Mouse (Mus musculus): ENCODE results near the gene Dennd5b. TPM values are rescaled to one million over a fixed set of nuclear protein-coding genes. Genes with fewer than 3 reads are reported as not detected.
"Not testable (repeated sequence)": the region's sequence is repeated elsewhere in the genome, so short reads cannot be mapped to it uniquely, and the experiment has no call there.

Dennd5b gene
- polyA plus RNA-seq, 1 experiment from 2014 or later: 30.0 TPM

DNA sequence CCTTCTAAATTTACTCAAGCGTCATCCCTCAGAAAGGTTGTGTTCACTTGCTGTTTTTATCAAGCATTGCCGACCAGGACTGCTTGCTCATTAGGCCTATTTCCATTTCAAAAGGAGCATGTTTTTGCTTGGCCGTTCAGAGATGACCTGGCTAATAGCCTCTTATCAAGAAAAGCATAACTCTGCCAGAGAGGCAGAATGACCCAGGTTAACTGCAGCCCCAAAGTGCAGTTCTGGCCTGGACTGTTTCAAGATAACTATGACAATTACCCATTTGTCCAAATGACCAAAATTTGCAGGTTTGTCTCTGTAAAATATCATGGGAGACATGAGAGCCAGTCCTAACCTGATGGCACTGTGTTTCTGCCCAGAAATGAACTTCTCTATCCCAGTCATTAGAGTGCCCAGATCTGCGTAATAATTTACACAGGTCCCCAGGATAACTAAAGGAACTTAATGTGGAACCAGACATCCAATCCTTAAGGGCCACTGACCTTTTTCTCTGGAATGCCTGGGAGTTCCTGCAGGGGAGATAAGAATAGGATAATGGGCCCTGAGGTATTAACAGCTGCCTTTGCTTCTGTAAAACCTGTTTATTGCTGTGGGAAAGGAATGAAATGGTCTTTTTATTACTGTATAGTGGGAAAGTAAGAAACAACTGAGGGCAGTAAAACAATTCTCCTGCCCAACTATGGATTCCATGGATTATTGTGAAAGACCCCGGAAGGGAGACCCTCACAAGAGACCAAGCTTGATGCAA is 33.1 kb upstream of the Dennd5b start:
- no peak for ATAC-seq (ENCODE audit: low FRiP score)
- no peaks in the 10 kb centered on the region for H3K9me3 ChIP-seq (ENCODE audit: control insufficient read depth, low read length)

DNA sequence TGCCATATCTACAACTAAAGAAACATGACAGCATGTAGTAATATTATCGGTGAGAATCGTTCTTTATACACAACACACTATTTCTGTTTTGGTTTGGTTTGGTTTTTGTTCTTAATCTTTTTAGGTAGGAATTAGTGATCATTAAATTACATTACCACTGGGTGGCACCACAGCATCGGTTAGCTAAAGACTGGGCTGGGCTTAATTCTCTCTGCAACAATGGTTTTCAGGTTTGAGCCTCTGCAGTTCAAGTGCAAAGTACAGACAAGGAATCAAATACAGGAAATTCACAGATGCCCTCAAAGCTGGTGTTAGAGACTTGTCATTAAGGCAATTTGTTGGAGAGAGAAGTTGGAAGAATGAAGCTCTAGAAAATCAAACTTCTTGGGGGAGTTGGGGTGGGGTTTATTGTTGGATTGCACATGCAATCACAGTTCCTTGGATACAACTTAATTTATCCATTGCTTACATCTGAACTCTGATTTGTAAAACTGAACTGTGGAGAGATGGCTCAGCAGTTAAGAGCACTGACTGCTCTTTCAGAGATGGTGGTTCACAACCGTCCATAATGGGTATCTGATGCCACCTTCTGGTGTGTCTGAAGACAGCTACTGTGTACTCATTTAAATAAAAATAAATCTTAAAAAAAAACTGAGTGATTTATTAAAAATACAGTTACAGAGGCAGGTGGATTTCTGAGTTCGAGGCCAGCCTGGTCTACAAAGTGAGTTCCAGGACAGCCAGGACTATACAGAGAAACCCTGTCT is 31.0 kb upstream of the Dennd5b start:
- peak; percentile 71 for DNase-seq (ENCODE audit: low spot score)
- WGBS: 36% methylated on average over 5 of the region's 5 CpGs
- no peak overlapping the region for H3K4me2 ChIP-seq (replicated peaks; ENCODE audit: low read depth, low read length)
- H3K9me3 ChIP-seq (ENCODE audit: control insufficient read depth, low read length): no peaks in the 10 kb centered on the region
- ATAC-seq (ENCODE audit: low FRiP score): peak; percentile 65; the same call in 1 of the 2 replicates
- no peaks in the 10 kb centered on the region for H3K36me3 ChIP-seq (ENCODE audit: control insufficient read depth, insufficient read depth, low read length)
- no peaks in the 10 kb centered on the region for H3K4me1 ChIP-seq (replicated peaks; ENCODE audit: control insufficient read depth, insufficient read depth, low read length)
- no peaks in the 10 kb centered on the region for H3K27me3 ChIP-seq (ENCODE audit: control insufficient read depth, insufficient read depth, low read length)
- no peak overlapping the region for H3K9ac ChIP-seq (ENCODE audit: low read depth, low read length)
- H3K4me3 ChIP-seq (ENCODE audit: low read depth, low read length): no peak overlapping the region
- no peak overlapping the region for H3K27ac ChIP-seq (ENCODE audit: low read depth, low read length)

More for the DNA sequence above, 33.1 kb upstream of the Dennd5b start:
- Histone ChIP-seq H3K36me3 (ENCODE audit: control insufficient read depth, insufficient read depth, low read length) (no peaks in the 10 kb centered on the region), H3K4me2 (replicated peaks; ENCODE audit: low read depth, low read length) (no peak overlapping the region), H3K4me1 (replicated peaks; ENCODE audit: control insufficient read depth, insufficient read depth, low read length) (no peaks in the 10 kb centered on the region), H3K27ac (ENCODE audit: low read depth, low read length) (no peak overlapping the region), H3K9ac (ENCODE audit: low read depth, low read length) (no peak overlapping the region), H3K27me3 (ENCODE audit: control insufficient read depth, insufficient read depth, low read length) (no peaks in the 10 kb centered on the region), H3K4me3 (ENCODE audit: low read depth, low read length) (no peak overlapping the region)
- DNase-seq (ENCODE audit: low spot score): no peak
- WGBS: 23% methylated on average over 5 of the region's 5 CpGs

- ATAC-seq (ENCODE audit: low FRiP score): no peak
- Histone ChIP-seq H3K4me3 (ENCODE audit: low read depth, low read length) (no peak overlapping the region), H3K4me1 (replicated peaks; ENCODE audit: control insufficient read depth, insufficient read depth, low read length) (no peaks in the 10 kb centered on the region), H3K9ac (ENCODE audit: low read depth, low read length) (no peak overlapping the region), H3K9me3 (ENCODE audit: control insufficient read depth, low read length) (no peaks in the 10 kb centered on the region), H3K27ac (ENCODE audit: low read depth, low read length) (no peak overlapping the region), H3K4me2 (replicated peaks; ENCODE audit: low read depth, low read length) (no peak overlapping the region), H3K36me3 (ENCODE audit: control insufficient read depth, insufficient read depth, low read length) (no peaks in the 10 kb centered on the region), H3K27me3 (ENCODE audit: control insufficient read depth, insufficient read depth, low read length) (no peaks in the 10 kb centered on the region)
- WGBS: 13% methylated on average over 3 of the region's 3 CpGs
- DNase-seq (ENCODE audit: low spot score): no peak
Measured at GRCm38 (mm10) chr6:149131111-149131510, 29.6 kb upstream of the Dennd5b start.

DNA sequence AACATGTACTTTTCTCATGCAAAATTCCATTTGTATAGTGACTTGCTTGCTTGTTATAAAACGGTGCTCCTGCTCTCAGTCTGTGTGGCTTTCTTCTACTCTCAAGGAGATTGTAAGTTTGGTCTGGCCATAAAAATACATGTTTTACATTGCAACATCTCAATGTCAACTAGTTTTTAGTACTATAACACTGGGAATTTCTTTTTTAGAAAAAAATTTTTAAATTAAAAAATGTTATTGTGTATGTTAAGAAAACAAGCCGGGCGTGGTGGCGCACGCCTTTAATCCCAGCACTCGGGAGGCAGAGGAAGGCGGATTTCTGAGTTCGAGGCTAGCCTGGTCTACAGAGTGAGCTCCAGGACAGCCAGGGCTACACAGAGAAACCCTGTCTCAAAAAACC is 28.4 kb upstream of the Dennd5b start, which contains the start of gene Gm10203:
TSS of gene Gm10203 (plus strand) at position 301 of the 400 bp plus-strand sequence.
- not testable (repeated sequence) for H3K9ac ChIP-seq (ENCODE audit: low read depth, low read length); H3K27me3 ChIP-seq (ENCODE audit: control insufficient read depth, insufficient read depth, low read length); H3K36me3 ChIP-seq (ENCODE audit: control insufficient read depth, insufficient read depth, low read length); H3K27ac ChIP-seq (ENCODE audit: low read depth, low read length); H3K4me1 ChIP-seq (replicated peaks; ENCODE audit: control insufficient read depth, insufficient read depth, low read length); H3K4me3 ChIP-seq (ENCODE audit: low read depth, low read length); H3K9me3 ChIP-seq (ENCODE audit: control insufficient read depth, low read length); ATAC-seq (ENCODE audit: low FRiP score); H3K4me2 ChIP-seq (replicated peaks; ENCODE audit: low read depth, low read length); DNase-seq (ENCODE audit: low spot score)
- WGBS: 80% methylated on average over 8 of the region's 8 CpGs

GRCm38 (mm10) chr6:149126675-149127074 is 25.2 kb upstream of the Dennd5b start:
- no peak overlapping the region for H3K4me3 ChIP-seq (ENCODE audit: low read depth, low read length)
- no peaks in the 10 kb centered on the region for H3K36me3 ChIP-seq (ENCODE audit: control insufficient read depth, insufficient read depth, low read length)
- DNase-seq (ENCODE audit: low spot score): peak; percentile 56
- no peak overlapping the region for H3K4me2 ChIP-seq (replicated peaks; ENCODE audit: low read depth, low read length)
- WGBS: 66% methylated on average over 4 of the region's 4 CpGs
- H3K4me1 ChIP-seq (replicated peaks; ENCODE audit: control insufficient read depth, insufficient read depth, low read length): no peaks in the 10 kb centered on the region
- no peak overlapping the region for H3K9ac ChIP-seq (ENCODE audit: low read depth, low read length)
- H3K27me3 ChIP-seq (ENCODE audit: control insufficient read depth, insufficient read depth, low read length): no peaks in the 10 kb centered on the region
- no peak for ATAC-seq (ENCODE audit: low FRiP score)
- H3K9me3 ChIP-seq (ENCODE audit: control insufficient read depth, low read length): no peaks in the 10 kb centered on the region
- no peak overlapping the region for H3K27ac ChIP-seq (ENCODE audit: low read depth, low read length)

GRCm38 (mm10) chr6:149123042-149123441 is 21.6 kb upstream of the Dennd5b start:
- ATAC-seq (ENCODE audit: low FRiP score): no peak
- DNase-seq (ENCODE audit: low spot score): no peak
- 84% methylated on average over 3 of the region's 3 CpGs for WGBS
- no peaks in the 10 kb centered on the region for H3K36me3 ChIP-seq (ENCODE audit: control insufficient read depth, insufficient read depth, low read length)
- no peak overlapping the region for H3K4me2 ChIP-seq (replicated peaks; ENCODE audit: low read depth, low read length)
- no peaks in the 10 kb centered on the region for H3K9me3 ChIP-seq (ENCODE audit: control insufficient read depth, low read length)
- H3K27me3 ChIP-seq (ENCODE audit: control insufficient read depth, insufficient read depth, low read length): no peaks in the 10 kb centered on the region
- no peaks in the 10 kb centered on the region for H3K4me1 ChIP-seq (replicated peaks; ENCODE audit: control insufficient read depth, insufficient read depth, low read length)
- no peak overlapping the region for H3K27ac ChIP-seq (ENCODE audit: low read depth, low read length)
- H3K4me3 ChIP-seq (ENCODE audit: low read depth, low read length): no peak overlapping the region
- no peak overlapping the region for H3K9ac ChIP-seq (ENCODE audit: low read depth, low read length)

GRCm38 (mm10) chr6:149119853-149120252 is 18.4 kb upstream of the Dennd5b start:
- Histone ChIP-seq H3K27me3 (ENCODE audit: control insufficient read depth, insufficient read depth, low read length) (no peaks in the 10 kb centered on the region), H3K27ac (ENCODE audit: low read depth, low read length) (no peak overlapping the region), H3K36me3 (ENCODE audit: control insufficient read depth, insufficient read depth, low read length) (no peaks in the 10 kb centered on the region), H3K4me3 (ENCODE audit: low read depth, low read length) (no peak overlapping the region), H3K4me2 (replicated peaks; ENCODE audit: low read depth, low read length) (no peak overlapping the region), H3K4me1 (replicated peaks; ENCODE audit: control insufficient read depth, insufficient read depth, low read length) (no peaks in the 10 kb centered on the region), H3K9ac (ENCODE audit: low read depth, low read length) (no peak overlapping the region), H3K9me3 (ENCODE audit: control insufficient read depth, low read length) (no peaks in the 10 kb centered on the region)
- 41% methylated on average over 2 of the region's 2 CpGs for WGBS
- DNase-seq (ENCODE audit: low spot score) (peak; percentile 81), ATAC-seq (ENCODE audit: low FRiP score) (peak; percentile 53; the same call in 1 of the 2 replicates)

- 57% methylated on average over 2 of the region's 2 CpGs for WGBS
- no peak overlapping the region for H3K4me2 ChIP-seq (replicated peaks; ENCODE audit: low read depth, low read length)
- no peaks in the 10 kb centered on the region for H3K4me1 ChIP-seq (replicated peaks; ENCODE audit: control insufficient read depth, insufficient read depth, low read length)
- no peaks in the 10 kb centered on the region for H3K27me3 ChIP-seq (ENCODE audit: control insufficient read depth, insufficient read depth, low read length)
- no peak overlapping the region for H3K4me3 ChIP-seq (ENCODE audit: low read depth, low read length)
- DNase-seq (ENCODE audit: low spot score) (no peak), ATAC-seq (ENCODE audit: low FRiP score) (no peak)
- H3K9me3 ChIP-seq (ENCODE audit: control insufficient read depth, low read length): no peaks in the 10 kb centered on the region
- no peaks in the 10 kb centered on the region for H3K36me3 ChIP-seq (ENCODE audit: control insufficient read depth, insufficient read depth, low read length)
- no peak overlapping the region for H3K9ac ChIP-seq (ENCODE audit: low read depth, low read length)
- no peak overlapping the region for H3K27ac ChIP-seq (ENCODE audit: low read depth, low read length)
Measured at GRCm38 (mm10) chr6:149118935-149119334, 17.5 kb upstream of the Dennd5b start.
